Mouse (Mus musculus) kidney, postnatal 10 days (tissue): Measurements from ENCODE around the gene Hist2h2ab.
"Not testable (repeated sequence)": the region's sequence is repeated elsewhere in the genome, so short reads cannot be mapped to it uniquely, and the experiment has no call there.

Experiments
- DNase-seq: peaks from one replicate; pipeline ENCODE4 v3.0.0; 2021; ENCODE audit warnings: mixed read lengths

The Hist2h2ab gene

GRCm38 (mm10) chr3:96219661-96220130, at the start of gene Hist2h2ab, which contains the start of gene Bola1:
Gene Hist2h2ab (plus strand): TSS chr3:96219865.
Gene Bola1 (minus strand): TSS chr3:96219709.
- peak; percentile 77 for DNase-seq

- no peak for DNase-seq
Observed at GRCm38 (mm10) chr3:96170276-96170675, 49.4 kb upstream of the Hist2h2ab start.

GRCm38 (mm10) chr3:96170976-96171545, 48.6 kb upstream of the Hist2h2ab start:
- no peak for DNase-seq

- DNase-seq: no peak
Observed at GRCm38 (mm10) chr3:96171583-96172196, 48.0 kb upstream of the Hist2h2ab start.

GRCm38 (mm10) chr3:96172197-96173178, 47.2 kb upstream of the Hist2h2ab start, which contains the start of gene Sf3b4:
Gene Sf3b4 (plus strand): TSS chr3:96172332.
- peak; percentile 93 for DNase-seq

GRCm38 (mm10) chr3:96173185-96173584, 46.5 kb upstream of the Hist2h2ab start:
- no peak for DNase-seq

GRCm38 (mm10) chr3:96174042-96174441, 45.6 kb upstream of the Hist2h2ab start:
- DNase-seq: not testable (repeated sequence)

GRCm38 (mm10) chr3:96175251-96175650, 44.4 kb upstream of the Hist2h2ab start:
- no peak for DNase-seq

- DNase-seq: no peak
Observed at GRCm38 (mm10) chr3:96178427-96178826, 41.2 kb upstream of the Hist2h2ab start.

GRCm38 (mm10) chr3:96178902-96179301, 40.8 kb upstream of the Hist2h2ab start:
- no peak for DNase-seq

GRCm38 (mm10) chr3:96179531-96179930, 40.1 kb upstream of the Hist2h2ab start:
- no peak for DNase-seq

GRCm38 (mm10) chr3:96180727-96181477, 38.8 kb upstream of the Hist2h2ab start, which contains the start of gene Sv2a:
Gene Sv2a (plus strand): TSS chr3:96181151.
- DNase-seq: peak; percentile 79

- no peak for DNase-seq
Observed at GRCm38 (mm10) chr3:96181510-96182381, 37.9 kb upstream of the Hist2h2ab start.

GRCm38 (mm10) chr3:96182382-96182776, 37.3 kb upstream of the Hist2h2ab start:
- no peak for DNase-seq

- DNase-seq: peak; percentile 22
Observed at GRCm38 (mm10) chr3:96192977-96193376, 26.7 kb upstream of the Hist2h2ab start.

- DNase-seq: no peak
Observed at GRCm38 (mm10) chr3:96194966-96195365, 24.7 kb upstream of the Hist2h2ab start.

GRCm38 (mm10) chr3:96195616-96196313, 23.9 kb upstream of the Hist2h2ab start:
- DNase-seq: no peak

- DNase-seq: no peak
Observed at GRCm38 (mm10) chr3:96196437-96197128, 23.1 kb upstream of the Hist2h2ab start.

GRCm38 (mm10) chr3:96197129-96197749, 22.4 kb upstream of the Hist2h2ab start:
- peak; percentile 93 for DNase-seq

GRCm38 (mm10) chr3:96198181-96198580, 21.5 kb upstream of the Hist2h2ab start:
- DNase-seq: no peak
